Mouse (Mus musculus): ENCODE measurements at regions not wholly inside any gene's neighbourhood (a gene's known extent, or its start where the extent isn't known, plus 50 kb on each side); places are given as distances from the start of the nearest gene placed in this dataset.

GRCm38 (mm10) chr7:83203311-83204012 is 336.3 kb downstream of the Mex3b start:
- TF ChIP-seq POLR2A (IDR thresholded peaks at IDR 0.05; ENCODE audit: low read depth, low read length) (no peak), CTCF (IDR thresholded peaks at IDR 0.05; ENCODE audit: extremely low read depth, insufficient read depth, insufficient read length, insufficient replicate concordance) (no peak)

All from spleen, adult 2 months (tissue).